Mouse (Mus musculus): Measurements from ENCODE around the gene Fcgbp. TPM values are rescaled to one million over a fixed set of nuclear protein-coding genes. Genes with fewer than 3 reads are reported as not detected.

Gene Fcgbp
- 0.85 and 1.2 TPM in 2 replicates for total RNA-seq (2012; rRNA removed)

DNA sequence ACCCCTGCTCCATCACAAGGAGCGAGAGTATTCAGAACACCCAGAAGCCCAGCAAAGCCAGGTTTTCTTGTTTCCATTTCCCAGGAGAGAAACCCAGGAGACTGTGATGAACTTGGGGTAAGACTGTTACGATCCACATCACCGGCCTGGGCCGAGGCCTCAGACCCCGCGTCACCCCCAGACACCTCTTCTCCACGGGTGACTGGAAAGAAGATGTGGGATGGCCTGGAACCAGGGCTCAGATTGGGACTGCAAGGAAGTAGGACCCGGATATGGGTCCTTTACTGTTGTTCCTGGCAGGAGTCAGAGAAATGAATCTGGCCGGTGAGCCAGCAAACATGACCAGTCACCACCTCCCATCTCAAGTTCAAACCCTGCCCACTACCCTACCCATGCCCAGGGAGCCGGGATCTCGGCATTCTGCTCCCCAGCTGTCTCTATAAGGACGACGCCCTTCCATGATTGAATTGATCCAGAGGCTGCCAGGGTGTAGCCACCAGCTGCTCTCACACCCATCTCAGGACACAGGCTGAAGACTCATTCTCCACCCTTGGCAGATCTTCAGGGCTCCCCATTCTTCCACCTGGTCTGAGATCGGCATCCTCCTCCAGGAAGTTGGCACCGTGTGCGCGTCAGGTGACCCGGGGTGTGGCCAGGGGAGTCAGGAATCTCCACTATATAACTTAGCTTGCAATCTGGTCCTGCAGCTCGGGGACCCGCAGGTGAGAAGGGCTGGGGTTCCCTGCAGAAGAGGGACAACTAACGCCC lies at the start of gene Fcgbp:
TSS of gene Fcgbp (plus strand) at position 706 of the 768 bp plus-strand sequence.
- no peak within 1 kb of the TSS for H3K4me3 ChIP-seq (ENCODE audit: insufficient read depth in 1 of 2, low read depth in 1 of 2, low read length in 2 of 2, poor library complexity in 1 of 2, severe bottlenecking in 1 of 2)
- in situ Hi-C loops (cut with MboI; ENCODE audit: low sequenced_read_pairs in 2 of 2, unreplicated experiment in 2 of 2) = no loop called here
- DNase-seq (ENCODE audit: low read depth, low spot score) = no peak

DNA sequence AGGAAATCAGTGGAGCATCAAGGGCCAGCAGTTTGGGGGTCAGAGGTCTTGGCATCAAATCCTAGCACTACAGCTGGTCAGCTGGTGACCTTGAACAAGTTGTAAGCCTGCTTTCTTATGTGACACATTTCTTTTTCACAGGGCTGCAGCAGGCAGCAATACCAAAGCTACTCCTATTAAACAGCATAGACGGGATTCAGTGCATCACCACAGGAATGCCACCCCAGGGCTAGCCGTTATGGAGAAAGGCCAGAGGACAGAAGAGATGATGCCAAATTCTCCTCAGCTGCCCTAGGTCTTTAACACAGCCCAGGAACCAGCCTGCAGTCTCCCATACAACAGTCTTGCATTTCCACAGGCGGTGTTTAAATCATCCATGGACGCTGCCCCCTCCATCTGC lies 26.5 kb upstream of the Fcgbp start:
- Histone ChIP-seq H3K27ac (ENCODE audit: insufficient read depth, low read depth, low read length, poor library complexity, severe bottlenecking) (no peak overlapping the region), H3K9ac (ENCODE audit: insufficient read depth, low read depth, low read length, poor library complexity, severe bottlenecking) (no peak overlapping the region), H3K9me3 (ENCODE audit: control insufficient read depth, insufficient read depth, low read depth, low read length) (no peaks in the 10 kb centered on the region), H3K4me1 (ENCODE audit: control insufficient read depth in 2 of 2, insufficient read depth in 2 of 2, low read length in 2 of 2, poor library complexity in 1 of 2) (peaks cover 0 to 4% of the 10 kb centered on the region in 2 experiments; a peak in 2 of 4 replicates), H3K4me3 (ENCODE audit: insufficient read depth in 1 of 2, low read depth in 1 of 2, low read length in 2 of 2, poor library complexity in 1 of 2, severe bottlenecking in 1 of 2) (no peak overlapping the region), H3K36me3 (ENCODE audit: control insufficient read depth, insufficient read depth, low read length, poor library complexity, severe bottlenecking) (peaks cover 71% of the 10 kb centered on the region)
- no peak for TF ChIP-seq ZC3H11A (IDR thresholded peaks at IDR 0.05; ENCODE audit: borderline replicate concordance, low read depth, low read length)
- no peak for TF ChIP-seq HCFC1 (IDR thresholded peaks at IDR 0.05; ENCODE audit: borderline replicate concordance, insufficient read depth, low read length)
- no peak for TF ChIP-seq CHD2 (IDR thresholded peaks at IDR 0.05; ENCODE audit: low read depth, low read length)
- TF ChIP-seq MAFK (IDR thresholded peaks at IDR 0.05; ENCODE audit: insufficient read depth, low read depth, low read length) = no peak
- TF ChIP-seq ZNF384 (IDR thresholded peaks at IDR 0.05; ENCODE audit: low read depth, low read length) = no peak
- DNase-seq (ENCODE audit: low read depth, low spot score) = no peak
- in situ Hi-C loops (cut with MboI; ENCODE audit: low sequenced_read_pairs in 2 of 2, unreplicated experiment in 2 of 2) = no loop called here

More for the DNA sequence above, at the start of gene Fcgbp:
- H3K4me1 ChIP-seq (ENCODE audit: control insufficient read depth in 2 of 2, insufficient read depth in 2 of 2, low read length in 2 of 2, poor library complexity in 1 of 2) = no peaks in the 10 kb centered on the region
- H3K9me3 ChIP-seq (ENCODE audit: control insufficient read depth, insufficient read depth, low read depth, low read length) = no peaks in the 10 kb centered on the region
- H3K27ac ChIP-seq (ENCODE audit: insufficient read depth, low read depth, low read length, poor library complexity, severe bottlenecking) = no peak within 1 kb of the TSS
- no peak for TF ChIP-seq CHD2 (IDR thresholded peaks at IDR 0.05; ENCODE audit: low read depth, low read length)
- TF ChIP-seq HCFC1 (IDR thresholded peaks at IDR 0.05; ENCODE audit: borderline replicate concordance, insufficient read depth, low read length) = no peak
- no peak for TF ChIP-seq ZC3H11A (IDR thresholded peaks at IDR 0.05; ENCODE audit: borderline replicate concordance, low read depth, low read length)
- no peak for TF ChIP-seq MAFK (IDR thresholded peaks at IDR 0.05; ENCODE audit: insufficient read depth, low read depth, low read length)
- TF ChIP-seq ZNF384 (IDR thresholded peaks at IDR 0.05; ENCODE audit: low read depth, low read length) = no peak
- no peak within 1 kb of the TSS for H3K9ac ChIP-seq (ENCODE audit: insufficient read depth, low read depth, low read length, poor library complexity, severe bottlenecking)
- no peaks in the 10 kb centered on the region for H3K36me3 ChIP-seq (ENCODE audit: control insufficient read depth, insufficient read depth, low read length, poor library complexity, severe bottlenecking)

DNA sequence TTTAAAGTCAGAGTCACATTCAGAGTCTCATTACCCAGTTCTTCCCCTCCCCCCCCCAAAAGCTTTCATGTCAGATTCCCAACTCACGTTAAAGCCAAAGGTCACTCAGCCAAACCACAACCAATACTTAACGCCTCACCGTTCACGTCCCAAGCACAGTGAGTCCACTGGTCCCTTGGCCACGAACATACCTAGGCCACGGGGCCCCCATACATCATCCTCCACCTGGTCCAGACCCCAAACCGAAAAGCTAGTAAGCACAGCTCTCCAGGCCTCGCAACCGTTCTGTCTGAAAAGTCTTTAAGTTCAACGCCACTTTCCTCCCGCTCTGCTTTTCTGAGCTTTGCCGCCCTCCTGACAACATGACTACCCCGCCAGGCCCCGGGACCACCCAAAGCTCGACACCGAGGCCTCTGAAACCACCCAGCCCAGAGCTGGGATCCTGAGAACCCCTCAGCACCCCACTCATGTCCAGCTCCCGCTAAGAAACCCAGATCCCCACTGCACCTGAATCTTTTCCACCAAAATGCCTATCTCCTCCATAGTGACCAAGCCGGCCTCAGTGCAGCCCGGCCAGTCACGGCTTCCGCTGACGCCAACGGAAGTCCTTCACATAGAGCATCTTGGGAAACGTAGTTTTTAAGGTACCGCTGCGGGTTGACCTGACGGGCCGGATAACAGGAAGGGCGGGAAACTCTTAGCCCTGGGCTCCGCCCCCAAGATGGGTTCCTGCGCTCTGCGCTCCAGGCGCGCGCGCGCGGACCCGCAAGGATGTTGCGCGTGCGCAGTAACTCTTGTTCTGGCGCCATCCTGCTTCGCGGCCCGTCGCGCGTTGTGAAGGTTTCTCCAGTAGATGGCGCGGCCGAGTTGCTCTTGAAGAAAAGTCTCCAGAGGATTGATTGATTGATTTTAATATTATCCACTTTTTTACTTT lies 21.3 kb upstream of the Fcgbp start, which contains the start of gene Psmc4:
TSS of gene Psmc4 (minus strand) at position 626 of the 934 bp plus-strand sequence.
- peak within 1 kb of the TSS; percentile 79 to 96 for H3K4me3 ChIP-seq (ENCODE audit: insufficient read depth in 1 of 2, low read depth in 1 of 2, low read length in 2 of 2, poor library complexity in 1 of 2, severe bottlenecking in 1 of 2)
- DNase-seq (ENCODE audit: low read depth, low spot score) = peak; percentile 96
- no peaks in the 10 kb centered on the region for H3K9me3 ChIP-seq (ENCODE audit: control insufficient read depth, insufficient read depth, low read depth, low read length)
- in situ Hi-C loops (cut with MboI; ENCODE audit: low sequenced_read_pairs in 2 of 2, unreplicated experiment in 2 of 2) = no loop called here
- peaks cover 2 to 4% of the 10 kb centered on the region in 2 experiments; a peak in 2 of 4 replicates for H3K4me1 ChIP-seq (ENCODE audit: control insufficient read depth in 2 of 2, insufficient read depth in 2 of 2, low read length in 2 of 2, poor library complexity in 1 of 2)
- no peak for TF ChIP-seq ZNF384 (IDR thresholded peaks at IDR 0.05; ENCODE audit: low read depth, low read length)
- TF ChIP-seq MAFK (IDR thresholded peaks at IDR 0.05; ENCODE audit: insufficient read depth, low read depth, low read length) = no peak
- peak; percentile 36; the same call in 1 of the 2 replicates for TF ChIP-seq ZC3H11A (IDR thresholded peaks at IDR 0.05; ENCODE audit: borderline replicate concordance, low read depth, low read length)
- no peak for TF ChIP-seq CHD2 (IDR thresholded peaks at IDR 0.05; ENCODE audit: low read depth, low read length)
- TF ChIP-seq HCFC1 (IDR thresholded peaks at IDR 0.05; ENCODE audit: borderline replicate concordance, insufficient read depth, low read length) = peak; percentile 97
- peak within 1 kb of the TSS; percentile 98 for H3K9ac ChIP-seq (ENCODE audit: insufficient read depth, low read depth, low read length, poor library complexity, severe bottlenecking)
- H3K27ac ChIP-seq (ENCODE audit: insufficient read depth, low read depth, low read length, poor library complexity, severe bottlenecking) = peak within 1 kb of the TSS; percentile 54; the same call in 1 of the 2 replicates
- peaks cover 39% of the 10 kb centered on the region for H3K36me3 ChIP-seq (ENCODE audit: control insufficient read depth, insufficient read depth, low read length, poor library complexity, severe bottlenecking)

- peaks cover 2 to 4% of the 10 kb centered on the region in 2 experiments; a peak in 2 of 4 replicates for H3K4me1 ChIP-seq (ENCODE audit: control insufficient read depth in 2 of 2, insufficient read depth in 2 of 2, low read length in 2 of 2, poor library complexity in 1 of 2)
- H3K9ac ChIP-seq (ENCODE audit: insufficient read depth, low read depth, low read length, poor library complexity, severe bottlenecking) = peak overlapping the region; percentile 8; the same call in 1 of the 2 replicates
- in situ Hi-C loops (cut with MboI; ENCODE audit: low sequenced_read_pairs in 2 of 2, unreplicated experiment in 2 of 2) = no loop called here
- H3K9me3 ChIP-seq (ENCODE audit: control insufficient read depth, insufficient read depth, low read depth, low read length) = no peaks in the 10 kb centered on the region
- H3K27ac ChIP-seq (ENCODE audit: insufficient read depth, low read depth, low read length, poor library complexity, severe bottlenecking) = no peak overlapping the region
- TF ChIP-seq HCFC1 (IDR thresholded peaks at IDR 0.05; ENCODE audit: borderline replicate concordance, insufficient read depth, low read length) (no peak), ZC3H11A (IDR thresholded peaks at IDR 0.05; ENCODE audit: borderline replicate concordance, low read depth, low read length) (no peak)
- DNase-seq (ENCODE audit: low read depth, low spot score) = no peak
- H3K36me3 ChIP-seq (ENCODE audit: control insufficient read depth, insufficient read depth, low read length, poor library complexity, severe bottlenecking) = peaks cover 31% of the 10 kb centered on the region
- peak overlapping the region in 1 of 2 experiments; percentile 43; a peak in 2 of 4 replicates for H3K4me3 ChIP-seq (ENCODE audit: insufficient read depth in 1 of 2, low read depth in 1 of 2, low read length in 2 of 2, poor library complexity in 1 of 2, severe bottlenecking in 1 of 2)
These were observed 20.5 kb upstream of the Fcgbp start for GRCm38 (mm10) chr7:28050584-28050983.

Data from ES-E14 (cell line).